Mouse (Mus musculus): ENCODE measurements around the gene Gm813. TPM values are rescaled to one million over a fixed set of nuclear protein-coding genes. Genes with fewer than 3 reads are reported as not detected.

Gm813 gene
- polyA plus RNA-seq, 1 experiment = not detected

DNA sequence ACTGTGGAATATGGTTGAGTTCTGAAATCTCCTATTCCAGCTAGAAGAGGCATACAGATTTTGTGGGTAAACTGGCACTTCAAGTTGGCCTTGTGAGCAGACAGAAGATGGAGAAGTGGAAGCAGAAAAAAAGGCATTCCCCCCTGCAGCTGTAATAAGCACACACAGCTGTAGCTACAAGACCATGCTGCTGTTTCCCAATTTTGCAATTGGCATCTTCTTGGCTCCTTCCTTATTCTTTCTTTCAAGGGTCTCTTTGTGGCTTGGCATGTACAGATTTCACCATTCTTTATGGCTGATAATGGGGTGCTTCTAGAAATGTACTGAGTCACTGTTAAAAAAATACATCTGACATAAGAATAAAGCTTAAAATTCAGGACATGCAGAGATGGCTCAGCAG is 568 bp upstream of the Gm813 start:
- no peaks in the 10 kb centered on the region for H3K27me3 ChIP-seq (ENCODE audit: control insufficient read depth, insufficient read depth, low read length)
- H3K36me3 ChIP-seq (ENCODE audit: control insufficient read depth, insufficient read depth, low read length) = no peaks in the 10 kb centered on the region
- no peak overlapping the region for H3K4me3 ChIP-seq (ENCODE audit: control insufficient read depth, insufficient read depth, low read length)
- TF ChIP-seq POLR2A (IDR thresholded peaks at IDR 0.05; ENCODE audit: control insufficient read depth, extremely low read depth, insufficient read depth, low read length, poor library complexity) (no peak), CTCF (IDR thresholded peaks at IDR 0.05; ENCODE audit: borderline replicate concordance, control insufficient read depth, extremely low read depth, insufficient read depth, low read length, poor library complexity) (no peak)
- DNase-seq = no peak
- no peaks in the 10 kb centered on the region for H3K4me1 ChIP-seq (replicated peaks; ENCODE audit: control insufficient read depth, insufficient read depth, low read length)
- no peak overlapping the region for H3K27ac ChIP-seq (ENCODE audit: control insufficient read depth, insufficient read depth, low read length)

DNA sequence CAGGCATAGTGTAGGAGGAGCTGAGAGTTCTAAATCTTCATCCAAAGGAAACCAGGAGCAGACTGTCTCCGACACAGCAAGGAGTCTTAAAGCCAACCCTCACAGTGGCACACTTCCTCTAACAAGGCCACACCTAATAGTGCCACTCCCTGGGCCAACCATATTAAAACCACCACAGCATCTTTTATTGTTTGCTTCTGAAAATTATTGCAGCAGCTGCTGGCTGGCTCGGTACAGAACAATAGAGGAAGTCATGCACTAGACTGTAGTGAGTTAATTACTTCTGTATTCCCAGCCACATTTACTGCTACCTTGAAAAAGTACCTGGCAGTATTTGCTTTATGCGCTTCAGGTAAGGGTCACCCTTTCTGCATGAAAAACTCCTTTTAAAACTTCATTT is 3.8 kb downstream of the Gm813 start:
- 27% methylated on average over 3 of the region's 3 CpGs for WGBS
- Histone ChIP-seq H3K36me3 (ENCODE audit: control insufficient read depth, insufficient read depth, low read length) (no peaks in the 10 kb centered on the region), H3K4me1 (replicated peaks; ENCODE audit: control insufficient read depth, insufficient read depth, low read length) (no peaks in the 10 kb centered on the region), H3K27me3 (ENCODE audit: control insufficient read depth, insufficient read depth, low read length) (no peaks in the 10 kb centered on the region), H3K4me3 (ENCODE audit: control insufficient read depth, insufficient read depth, low read length) (no peak overlapping the region), H3K27ac (ENCODE audit: control insufficient read depth, insufficient read depth, low read length) (no peak overlapping the region)
- DNase-seq = no peak
- no peak for TF ChIP-seq POLR2A (IDR thresholded peaks at IDR 0.05; ENCODE audit: control insufficient read depth, extremely low read depth, insufficient read depth, low read length, poor library complexity)
- TF ChIP-seq CTCF (IDR thresholded peaks at IDR 0.05; ENCODE audit: borderline replicate concordance, control insufficient read depth, extremely low read depth, insufficient read depth, low read length, poor library complexity) = no peak

DNA sequence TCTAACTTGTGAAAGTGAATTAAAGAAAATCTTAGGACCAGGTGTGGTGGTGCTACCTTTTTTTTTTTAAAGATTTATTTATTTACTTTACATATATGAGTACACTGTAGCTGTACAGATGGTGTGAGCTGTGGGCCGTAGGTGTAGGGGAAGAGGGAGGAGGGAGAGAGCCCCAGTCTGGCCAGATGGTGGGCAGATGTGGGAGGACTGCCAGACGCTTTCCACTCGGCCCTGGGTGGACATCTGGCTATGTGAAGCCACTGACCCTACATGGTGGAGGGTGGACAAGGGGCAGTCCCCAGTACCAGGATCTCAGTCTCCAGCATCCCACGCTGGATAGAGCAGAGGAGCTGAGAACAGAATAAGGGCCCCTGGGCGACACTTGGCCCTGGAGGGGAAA is 9.7 kb downstream of the Gm813 start:
- DNase-seq = no peak
- H3K4me1 ChIP-seq (replicated peaks; ENCODE audit: control insufficient read depth, insufficient read depth, low read length) = no peaks in the 10 kb centered on the region
- 88% methylated on average over 5 of the region's 5 CpGs for WGBS
- no peaks in the 10 kb centered on the region for H3K36me3 ChIP-seq (ENCODE audit: control insufficient read depth, insufficient read depth, low read length)
- no peaks in the 10 kb centered on the region for H3K27me3 ChIP-seq (ENCODE audit: control insufficient read depth, insufficient read depth, low read length)
- no peak overlapping the region for H3K4me3 ChIP-seq (ENCODE audit: control insufficient read depth, insufficient read depth, low read length)
- TF ChIP-seq CTCF (IDR thresholded peaks at IDR 0.05; ENCODE audit: borderline replicate concordance, control insufficient read depth, extremely low read depth, insufficient read depth, low read length, poor library complexity) = no peak
- TF ChIP-seq POLR2A (IDR thresholded peaks at IDR 0.05; ENCODE audit: control insufficient read depth, extremely low read depth, insufficient read depth, low read length, poor library complexity) = no peak
- H3K27ac ChIP-seq (ENCODE audit: control insufficient read depth, insufficient read depth, low read length) = no peak overlapping the region

DNA sequence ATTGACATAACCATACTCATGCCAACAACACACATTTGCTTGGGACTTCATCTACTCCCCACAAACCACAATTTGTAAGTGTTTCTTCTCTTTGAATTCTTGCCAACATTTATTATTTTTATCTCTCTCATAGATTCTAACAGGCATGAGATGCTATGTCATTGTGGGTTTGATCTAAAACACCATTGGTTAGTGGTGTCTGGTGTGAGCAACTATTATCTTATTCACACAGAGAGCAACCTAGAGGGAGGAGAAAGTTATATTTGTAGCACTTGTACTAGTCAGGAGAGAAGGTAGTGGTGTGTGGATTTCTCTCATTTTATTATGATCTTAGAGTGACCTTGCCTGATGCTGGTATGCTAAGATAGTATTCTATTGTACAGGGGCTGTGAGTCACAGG is 12.1 kb downstream of the Gm813 start:
- Histone ChIP-seq H3K27me3 (ENCODE audit: control insufficient read depth, insufficient read depth, low read length) (no peaks in the 10 kb centered on the region), H3K27ac (ENCODE audit: control insufficient read depth, insufficient read depth, low read length) (no peak overlapping the region), H3K4me1 (replicated peaks; ENCODE audit: control insufficient read depth, insufficient read depth, low read length) (no peaks in the 10 kb centered on the region), H3K4me3 (ENCODE audit: control insufficient read depth, insufficient read depth, low read length) (no peak overlapping the region), H3K36me3 (ENCODE audit: control insufficient read depth, insufficient read depth, low read length) (no peaks in the 10 kb centered on the region)
- no peak for DNase-seq
- no peak for TF ChIP-seq POLR2A (IDR thresholded peaks at IDR 0.05; ENCODE audit: control insufficient read depth, extremely low read depth, insufficient read depth, low read length, poor library complexity)

DNA sequence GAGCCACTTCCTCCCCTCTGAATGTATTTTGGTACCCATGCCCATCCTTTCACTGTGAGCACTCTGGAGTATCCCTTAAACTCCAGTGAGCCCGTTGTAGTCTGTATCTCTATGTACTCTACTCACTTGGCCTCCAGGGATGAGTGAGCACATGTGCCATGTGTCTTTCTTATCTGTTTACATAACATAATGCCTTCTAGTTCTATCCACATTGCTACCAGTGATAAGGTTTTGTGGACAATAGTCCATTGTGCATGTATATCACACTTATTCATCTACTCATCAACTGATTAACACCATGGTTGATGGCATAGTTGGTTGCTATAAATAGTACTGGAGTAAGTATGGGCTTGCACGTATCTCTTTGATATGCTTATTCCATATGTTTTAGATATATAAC is 12.9 kb downstream of the Gm813 start:
- TF ChIP-seq POLR2A (IDR thresholded peaks at IDR 0.05; ENCODE audit: control insufficient read depth, extremely low read depth, insufficient read depth, low read length, poor library complexity) = no peak
- no peak for TF ChIP-seq CTCF (IDR thresholded peaks at IDR 0.05; ENCODE audit: borderline replicate concordance, control insufficient read depth, extremely low read depth, insufficient read depth, low read length, poor library complexity)
- no peaks in the 10 kb centered on the region for H3K4me1 ChIP-seq (replicated peaks; ENCODE audit: control insufficient read depth, insufficient read depth, low read length)
- no peak for DNase-seq
- no peak overlapping the region for H3K27ac ChIP-seq (ENCODE audit: control insufficient read depth, insufficient read depth, low read length)
- no peak overlapping the region for H3K4me3 ChIP-seq (ENCODE audit: control insufficient read depth, insufficient read depth, low read length)
- no peaks in the 10 kb centered on the region for H3K27me3 ChIP-seq (ENCODE audit: control insufficient read depth, insufficient read depth, low read length)
- 90% methylated on average over 2 of the region's 2 CpGs for WGBS
- no peaks in the 10 kb centered on the region for H3K36me3 ChIP-seq (ENCODE audit: control insufficient read depth, insufficient read depth, low read length)

DNA sequence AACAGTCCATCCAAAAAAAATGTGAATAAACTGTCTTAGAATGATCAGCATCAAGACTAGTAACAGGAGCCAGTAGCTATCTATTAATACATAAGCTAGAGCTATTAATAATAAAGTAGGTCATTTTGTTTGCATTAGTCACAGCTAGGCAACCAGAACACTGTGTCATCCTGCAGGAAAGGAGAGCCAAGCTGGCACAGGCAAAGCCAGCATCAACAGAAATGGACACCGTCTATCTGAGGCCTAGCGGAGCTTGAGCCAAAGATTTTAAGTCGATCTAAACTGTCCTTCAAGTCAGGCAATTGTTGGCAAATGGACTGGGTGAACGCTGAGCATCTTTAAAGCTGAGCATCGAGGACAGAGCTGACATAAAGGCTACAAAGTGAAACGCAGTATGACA is 15.9 kb downstream of the Gm813 start:
- Histone ChIP-seq H3K4me3 (ENCODE audit: control insufficient read depth, insufficient read depth, low read length) (no peak overlapping the region), H3K27me3 (ENCODE audit: control insufficient read depth, insufficient read depth, low read length) (no peaks in the 10 kb centered on the region), H3K27ac (ENCODE audit: control insufficient read depth, insufficient read depth, low read length) (no peak overlapping the region), H3K36me3 (ENCODE audit: control insufficient read depth, insufficient read depth, low read length) (no peaks in the 10 kb centered on the region), H3K4me1 (replicated peaks; ENCODE audit: control insufficient read depth, insufficient read depth, low read length) (no peaks in the 10 kb centered on the region)
- DNase-seq = no peak
- WGBS = 87% methylated on average over 6 of the region's 6 CpGs
- TF ChIP-seq CTCF (IDR thresholded peaks at IDR 0.05; ENCODE audit: borderline replicate concordance, control insufficient read depth, extremely low read depth, insufficient read depth, low read length, poor library complexity) (no peak), POLR2A (IDR thresholded peaks at IDR 0.05; ENCODE audit: control insufficient read depth, extremely low read depth, insufficient read depth, low read length, poor library complexity) (no peak)

DNA sequence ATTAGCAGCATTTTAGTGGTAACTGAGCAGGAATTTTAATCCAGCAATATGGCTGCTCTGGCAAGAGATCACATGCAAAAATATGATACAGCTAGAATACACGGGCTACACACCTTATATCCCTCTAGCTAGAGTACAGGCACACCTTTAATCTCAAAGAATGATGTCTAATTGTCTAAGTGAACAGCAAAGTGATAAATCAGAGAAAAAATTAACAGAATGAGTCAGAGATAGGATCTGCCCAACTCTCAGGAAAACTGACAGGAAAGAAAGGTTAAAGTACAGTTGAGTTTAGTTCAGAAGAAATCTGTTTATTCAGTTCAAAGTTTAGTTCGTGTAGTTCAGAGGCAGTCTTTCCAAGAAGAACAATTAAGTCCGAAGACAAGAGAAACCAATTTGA is 25.5 kb downstream of the Gm813 start:
- H3K27me3 ChIP-seq (ENCODE audit: control insufficient read depth, insufficient read depth, low read length) = no peaks in the 10 kb centered on the region
- H3K36me3 ChIP-seq (ENCODE audit: control insufficient read depth, insufficient read depth, low read length) = no peaks in the 10 kb centered on the region
- no peak for DNase-seq
- no peak for TF ChIP-seq CTCF (IDR thresholded peaks at IDR 0.05; ENCODE audit: borderline replicate concordance, control insufficient read depth, extremely low read depth, insufficient read depth, low read length, poor library complexity)
- TF ChIP-seq POLR2A (IDR thresholded peaks at IDR 0.05; ENCODE audit: control insufficient read depth, extremely low read depth, insufficient read depth, low read length, poor library complexity) = no peak
- 94% methylated on average over 3 of the region's 3 CpGs for WGBS
- no peak overlapping the region for H3K27ac ChIP-seq (ENCODE audit: control insufficient read depth, insufficient read depth, low read length)
- H3K4me3 ChIP-seq (ENCODE audit: control insufficient read depth, insufficient read depth, low read length) = no peak overlapping the region
- no peaks in the 10 kb centered on the region for H3K4me1 ChIP-seq (replicated peaks; ENCODE audit: control insufficient read depth, insufficient read depth, low read length)

Measured in thymus, adult 2 months (tissue).